Mouse (Mus musculus): ENCODE results near the gene Angpt4.

DNA sequence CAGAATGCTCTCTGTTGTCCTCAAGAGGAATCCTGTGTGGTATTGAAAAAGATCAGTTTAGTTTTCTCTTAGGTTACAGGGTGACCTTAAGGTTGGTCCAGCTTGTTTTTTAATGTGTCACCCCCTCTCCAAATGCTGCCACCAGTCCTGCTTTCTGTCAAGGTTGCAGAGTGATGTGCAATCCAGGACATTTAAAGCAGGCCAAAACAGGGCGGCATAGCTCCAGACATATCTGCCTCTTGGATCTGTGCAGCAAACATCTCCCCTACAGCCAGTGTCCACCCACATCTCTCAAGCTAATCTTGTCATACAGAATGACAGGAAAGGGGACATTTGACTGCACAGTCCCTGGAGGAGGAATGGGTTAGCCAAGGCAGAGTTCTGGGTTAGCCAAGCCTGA is 12.9 kb upstream of the Angpt4 start:
- TF ChIP-seq CTCF (IDR thresholded peaks at IDR 0.05) (no peak), POLR2A (IDR thresholded peaks at IDR 0.05; ENCODE audit: insufficient read depth, low read depth, low read length) (no peak)

Measured in heart, adult 2 months (tissue).